ENCODE assay signal across 8 mouse cellular contexts in the genomic region with DNA sequence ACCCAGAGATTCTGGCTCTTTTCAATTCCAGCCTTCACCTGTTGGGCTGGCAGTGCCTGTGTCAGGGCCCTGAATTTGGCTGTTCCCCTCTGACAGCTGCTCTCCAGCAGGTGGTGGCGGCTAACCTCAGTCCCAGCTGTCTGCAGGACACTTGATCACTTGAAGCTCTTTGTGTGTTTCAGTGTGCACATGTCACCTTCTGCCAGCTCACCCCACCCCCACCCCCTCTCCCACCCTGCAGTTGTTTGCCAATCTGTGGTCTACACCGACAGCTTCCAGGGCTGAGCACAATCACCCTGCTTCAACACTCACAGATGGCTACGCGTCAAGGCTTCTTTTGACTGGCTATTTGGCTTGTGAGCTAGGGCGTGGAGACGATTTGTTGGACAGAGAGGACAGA.
A peak's percentile ranks its signal among the peaks of the same experiment; 100 is the strongest.
DNase-seq lines count a peak whose midpoint lies in the region; ATAC-seq and TF ChIP-seq lines count a peak whose summit lies in the region.

No protein-coding gene starts in this region.

- H3K27me3 ChIP-seq in C2C12 (ENCODE audit: control insufficient read depth, insufficient read depth, insufficient read length), result no peaks in the 10 kb centered on the region
- no peaks in the 10 kb centered on the region for H3K27me3 ChIP-seq in forebrain, embryonic 14.5 days (replicated peaks; ENCODE audit: control insufficient read depth, insufficient read depth, low read length)

- H3K4me1 ChIP-seq in forebrain, embryonic 14.5 days (ENCODE audit: control insufficient read depth, insufficient read depth, low read length), result no peaks in the 10 kb centered on the region

- H3K9ac ChIP-seq in forebrain, embryonic 14.5 days (ENCODE audit: low read length), result no peak overlapping the region

- peak; percentile 89 for ATAC-seq in forebrain, embryonic 14.5 days

- no peaks in the 10 kb centered on the region for H3K79me2 ChIP-seq in C2C12 (ENCODE audit: control insufficient read depth, insufficient read depth)

- peak; percentile 26 for DNase-seq in brain, embryonic 18.5 days (ENCODE audit: low read depth, low spot score)
- DNase-seq in forebrain, embryonic 14.5 days (ENCODE audit: low spot score), result peak; percentile 76
- DNase-seq in mesoderm, embryonic 11.5 days (ENCODE audit: low read depth, low spot score), result peak; percentile 59
- peak; percentile 61 for DNase-seq in thymus, postnatal 14 days
- DNase-seq in frontal cortex, adult 2 months (ENCODE audit: extremely low spot score in 1 of 2, low spot score in 1 of 2), result no peak
- no peak for DNase-seq in left cerebral cortex, adult 9 months (ENCODE audit: low spot score in 2 of 2)
- no peak for DNase-seq in lung, postnatal 4 days

- H3K79me3 ChIP-seq in C2C12 (ENCODE audit: low read depth), result no peaks in the 10 kb centered on the region

- no peak for TF ChIP-seq CTCF in C2C12 (IDR thresholded peaks at IDR 0.05; ENCODE audit: control insufficient read depth, insufficient read depth, insufficient read length)

- H3K36me3 ChIP-seq in C2C12 (ENCODE audit: control insufficient read depth, insufficient read depth), result no peaks in the 10 kb centered on the region
- H3K36me3 ChIP-seq in forebrain, embryonic 14.5 days (ENCODE audit: control insufficient read depth, insufficient read depth, low read length), result no peaks in the 10 kb centered on the region

- peak overlapping the region; percentile 52; the same call in 1 of the 2 replicates for H3K27ac ChIP-seq in forebrain, embryonic 14.5 days (ENCODE audit: low read depth, low read length)

- WGBS in forebrain, embryonic 14.5 days, result 37% methylated on average over 6 of the region's 6 CpGs

- no peak overlapping the region for H3K4me3 ChIP-seq in C2C12 (ENCODE audit: insufficient read depth, poor library complexity, severe bottlenecking)
- no peak overlapping the region for H3K4me3 ChIP-seq in forebrain, embryonic 14.5 days (ENCODE audit: low read depth, low read length)

- H3ac ChIP-seq in C2C12 (ENCODE audit: control insufficient read depth, insufficient read length, low read depth), result no peak overlapping the region

- H3K9me3 ChIP-seq in forebrain, embryonic 14.5 days (replicated peaks; ENCODE audit: control insufficient read depth, low read length), result no peaks in the 10 kb centered on the region

- H3K4me2 ChIP-seq in forebrain, embryonic 14.5 days (ENCODE audit: low read length), result no peak overlapping the region

TF ChIP-seq in C2C12, 6 proteins besides CTCF, POLR2A, EP300 and RAD21:
- TF ChIP-seq CEBPB (IDR thresholded peaks at IDR 0.05; ENCODE audit: low read depth), result no peak
- no peak for TF ChIP-seq MYOG (IDR thresholded peaks at IDR 0.05; ENCODE audit: control insufficient read depth, extremely low read depth, insufficient read length)
- no peak for TF ChIP-seq MAX (IDR thresholded peaks at IDR 0.05)
- no peak for TF ChIP-seq FOSL1 (IDR thresholded peaks at IDR 0.05; ENCODE audit: insufficient read depth, low read length, poor library complexity, severe bottlenecking)
- peak; percentile 95 for TF ChIP-seq MYOD1 (IDR thresholded peaks at IDR 0.05; ENCODE audit: control insufficient read depth, insufficient read length, low read depth)

Comparison
In these comparisons a context has a peak if more than half of its experiments do, and no peak if none do; other contexts are left out.
1. DNase-seq: peak in brain, embryonic 18.5 days (single experiment), forebrain, embryonic 14.5 days (single experiment), mesoderm, embryonic 11.5 days (single experiment) and thymus, postnatal 14 days (single experiment); none in frontal cortex, adult 2 months (0 of 2), left cerebral cortex, adult 9 months (0 of 2) and lung, postnatal 4 days (0 of 2).